Mouse (Mus musculus) spleen, embryonic (tissue): ENCODE measurements at regions not wholly inside any gene's neighbourhood (a gene's known extent, or its start where the extent isn't known, plus 50 kb on each side); places are given as distances from the start of the nearest gene placed in this dataset.

Experiments used
- CTCF ChIA-PET: fragments of 350-600 bp; sonication (Branson Sonifier 250); formaldehyde crosslinking; loops from one replicate; lab custom pipeline; 2022; lab: Charles Lee

- CTCF ChIA-PET = no interaction called here
Observed at GRCm38 (mm10) chr1:167163486-167163885, 121.6 kb downstream of the Uck2 start.

GRCm38 (mm10) chr1:167162495-167162894 is 122.6 kb downstream of the Uck2 start:
- CTCF ChIA-PET = no interaction called here

GRCm38 (mm10) chr1:167159536-167159935 is 125.6 kb downstream of the Uck2 start:
- CTCF ChIA-PET = no interaction called here

GRCm38 (mm10) chr1:167152442-167152841 is 132.7 kb downstream of the Uck2 start:
- CTCF ChIA-PET = interaction anchor here (0.7 kb wide), 1 partner anchor 32 kb away, joined by 26 read pairs; no protein-coding TSS in a partner anchor

GRCm38 (mm10) chr1:167144335-167144734 is 140.8 kb downstream of the Uck2 start:
- CTCF ChIA-PET = no interaction called here

GRCm38 (mm10) chr1:167143797-167144196 is 141.3 kb downstream of the Uck2 start:
- CTCF ChIA-PET = no interaction called here
